Mouse (Mus musculus): ENCODE measurements around the gene Ovch2. TPM values are rescaled to one million over a fixed set of nuclear protein-coding genes. Genes with fewer than 3 reads are reported as not detected.
"Not testable (repeated sequence)": the region's sequence is repeated elsewhere in the genome, so short reads cannot be mapped to it uniquely, and the experiment has no call there.

Gene Ovch2
- not detected for total RNA-seq (2021)
- long read RNA-seq = 0 reads

- no peak for DNase-seq (ENCODE audit: low spot score in 2 of 2)
Measured at GRCm38 (mm10) chr7:107801108-107801507, at the start of gene Ovch2. Gene Ovch2 (minus strand): TSS chr7:107801208.

GRCm38 (mm10) chr7:107847390-107847789 is 46.4 kb upstream of the Ovch2 start, which contains the start of gene Olfr470:
Gene Olfr470 (minus strand): TSS chr7:107847490.
- DNase-seq (ENCODE audit: low spot score in 2 of 2) = not testable (repeated sequence)

- no peak for DNase-seq (ENCODE audit: low spot score in 2 of 2)
Measured at GRCm38 (mm10) chr7:107841719-107842118, 40.7 kb upstream of the Ovch2 start.

- DNase-seq (ENCODE audit: low spot score in 2 of 2) = not testable (repeated sequence)
Measured at GRCm38 (mm10) chr7:107825441-107825840, 24.4 kb upstream of the Ovch2 start, which contains the start of gene Olfr469. Gene Olfr469 (minus strand): TSS chr7:107825541.

GRCm38 (mm10) chr7:107823867-107824266 is 22.9 kb upstream of the Ovch2 start:
- not testable (repeated sequence) for DNase-seq (ENCODE audit: low spot score in 2 of 2)

GRCm38 (mm10) chr7:107819442-107819841 is 18.4 kb upstream of the Ovch2 start:
- no peak for DNase-seq (ENCODE audit: low spot score in 2 of 2)

- no peak for DNase-seq (ENCODE audit: low spot score in 2 of 2)
Measured at GRCm38 (mm10) chr7:107811963-107812362, 11.0 kb upstream of the Ovch2 start, which contains the start of gene Olfr467. Gene Olfr467 (plus strand): TSS chr7:107812263.

- no peak for DNase-seq (ENCODE audit: low spot score in 2 of 2)
Measured at GRCm38 (mm10) chr7:107802138-107802537, 1.1 kb upstream of the Ovch2 start.

GRCm38 (mm10) chr7:107796500-107796899 is 4.5 kb downstream of the Ovch2 start:
- DNase-seq (ENCODE audit: low spot score in 2 of 2) = no peak

GRCm38 (mm10) chr7:107787977-107788620 is 12.9 kb downstream of the Ovch2 start:
- DNase-seq (ENCODE audit: low spot score in 2 of 2) = peak in 1 of 2 experiments; percentile 40

GRCm38 (mm10) chr7:107779611-107780010 is 21.4 kb downstream of the Ovch2 start:
- DNase-seq (ENCODE audit: low spot score in 2 of 2) = peak in 1 of 2 experiments; percentile 41

GRCm38 (mm10) chr7:107778216-107778615 is 22.8 kb downstream of the Ovch2 start:
- DNase-seq (ENCODE audit: low spot score in 2 of 2) = no peak

- no peak for DNase-seq (ENCODE audit: low spot score in 2 of 2)
Measured at GRCm38 (mm10) chr7:107770812-107771211, 30.2 kb downstream of the Ovch2 start.

GRCm38 (mm10) chr7:107757308-107758151 is 43.5 kb downstream of the Ovch2 start, which contains the start of gene Cyb5r2:
Gene Cyb5r2 (minus strand): TSS chr7:107758032.
- peak in 1 of 2 experiments; percentile 7 for DNase-seq (ENCODE audit: low spot score in 2 of 2)

GRCm38 (mm10) chr7:107756748-107757147 is 44.3 kb downstream of the Ovch2 start:
- DNase-seq (ENCODE audit: low spot score in 2 of 2) = no peak

- no peak for DNase-seq (ENCODE audit: low spot score in 2 of 2)
Measured at GRCm38 (mm10) chr7:107755905-107756304, 45.1 kb downstream of the Ovch2 start.

- no peak for DNase-seq (ENCODE audit: low spot score in 2 of 2)
Measured at GRCm38 (mm10) chr7:107752031-107752520, 48.9 kb downstream of the Ovch2 start.

GRCm38 (mm10) chr7:107749721-107750120 is 51.3 kb downstream of the Ovch2 start:
- DNase-seq (ENCODE audit: low spot score in 2 of 2) = no peak

GRCm38 (mm10) chr7:107749270-107749669 is 51.7 kb downstream of the Ovch2 start:
- peak in 1 of 2 experiments; percentile 43 for DNase-seq (ENCODE audit: low spot score in 2 of 2)

GRCm38 (mm10) chr7:107747954-107748353 is 53.1 kb downstream of the Ovch2 start:
- peak in 1 of 2 experiments; percentile 43 for DNase-seq (ENCODE audit: low spot score in 2 of 2)

- no peak for DNase-seq (ENCODE audit: low spot score in 2 of 2)
Measured at GRCm38 (mm10) chr7:107747476-107747875, 53.5 kb downstream of the Ovch2 start.

GRCm38 (mm10) chr7:107746036-107746435 is 55.0 kb downstream of the Ovch2 start:
- DNase-seq (ENCODE audit: low spot score in 2 of 2) = no peak
